Mouse (Mus musculus) neural tube, embryonic 13.5 days (tissue): Measurements from ENCODE around the gene Ccpg1. TPM values are rescaled to one million over a fixed set of nuclear protein-coding genes. Genes with fewer than 3 reads are reported as not detected.

Experiments
- ATAC-seq: fragments of 200-750 bp; cut with Nextera tagmentation; 2 replicates; pipeline ENCODE4 v1.8.0; 2017; ENCODE audit warnings: low read depth, mild to moderate bottlenecking, moderate TSS enrichment, moderate library complexity
- H3K27ac ChIP-seq: fragments of 300-500 bp; sonication (generic); replicated peaks from 2 replicates; pipeline ENCODE4 v1.5.1; 2015; ENCODE audit warnings: moderate library complexity, mild to moderate bottlenecking, inconsistent platforms
- H3K27me3 ChIP-seq: fragments of 300-500 bp; sonication (generic); 2 replicates; pipeline ENCODE4 v1.6.1; 2015; ENCODE audit warnings: mild to moderate bottlenecking, inconsistent platforms
- H3K36me3 ChIP-seq: fragments of 300-500 bp; sonication (generic); 2 replicates; pipeline ENCODE4 v1.6.1; 2015; ENCODE audit warnings: mild to moderate bottlenecking, inconsistent platforms
- H3K4me1 ChIP-seq: fragments of 300-500 bp; sonication (generic); replicated peaks from 2 replicates; pipeline ENCODE4 v1.6.1; 2015; ENCODE audit warnings: inconsistent platforms
- H3K4me2 ChIP-seq: fragments of 300-500 bp; sonication (generic); 2 replicates; pipeline ENCODE4 v1.6.1; 2015; ENCODE audit warnings: inconsistent platforms, mild to moderate bottlenecking, moderate library complexity
- H3K4me3 ChIP-seq: fragments of 300-500 bp; sonication (generic); 2 replicates; pipeline ENCODE4 v1.5.1; 2015; ENCODE audit warnings: mild to moderate bottlenecking, inconsistent platforms
- H3K9ac ChIP-seq: fragments of 300-500 bp; sonication (generic); 2 replicates; pipeline ENCODE4 v1.6.1; 2015; ENCODE audit warnings: moderate library complexity, mild to moderate bottlenecking, inconsistent platforms
- H3K9me3 ChIP-seq: fragments of 300-500 bp; sonication (generic); 2 replicates; pipeline ENCODE4 v1.6.1; 2016; ENCODE audit warnings: inconsistent platforms
- WGBS: fragments of 180-500 bp; shearing (Covaris S2); methylation state at CpG from one replicate; pipeline ENCODE4 v1.1.7; 2015; 5-methylcytosine and 5-hydroxymethylcytosine counted together
- microRNA-seq: library from miRNA; unstranded; fragments of <30 nt; microRNA quantifications from one replicate; pipeline ENCODE4, GENCODE M21; 2016
- polyA plus RNA-seq: library from polyadenylated mRNA; unstranded; fragments of >200 nt; fragmentation: Nextera tagmentation; extraction: Ambion mirVana; gene quantifications from 2 replicates; pipeline ENCODE4 v1.2.1, GENCODE M21; 2015

Gene Ccpg1
- polyA plus RNA-seq, 1 experiment from 2014 or later, result 45.9 TPM

- Histone ChIP-seq H3K27me3 (no peaks in the 10 kb centered on the region; the same call in 1 of the 2 replicates), H3K27ac (no peak overlapping the region), H3K4me3 (no peak overlapping the region), H3K9me3 (no peaks in the 10 kb centered on the region), H3K4me2 (no peak overlapping the region), H3K4me1 (no peaks in the 10 kb centered on the region; the same call in 1 of the 2 replicates), H3K36me3 (no peaks in the 10 kb centered on the region), H3K9ac (no peak overlapping the region)
- 71% methylated on average over 8 of the region's 8 CpGs for WGBS
- no peak for ATAC-seq
Measured at GRCm38 (mm10) chr9:73050606-73051005, 65.4 kb downstream of the Ccpg1 start.

- Histone ChIP-seq H3K9ac (no peak overlapping the region), H3K27me3 (no peaks in the 10 kb centered on the region), H3K4me2 (no peak overlapping the region), H3K4me3 (no peak overlapping the region), H3K36me3 (no peaks in the 10 kb centered on the region), H3K9me3 (no peaks in the 10 kb centered on the region), H3K4me1 (no peaks in the 10 kb centered on the region), H3K27ac (no peak overlapping the region)
- no peak for ATAC-seq
- 74% methylated on average over 10 of the region's 10 CpGs for WGBS
Measured at GRCm38 (mm10) chr9:73055441-73055911, 70.2 kb downstream of the Ccpg1 start.

- no peaks in the 10 kb centered on the region for H3K36me3 ChIP-seq
- no peak overlapping the region for H3K27ac ChIP-seq
- H3K4me1 ChIP-seq, result peaks cover 9% of the 10 kb centered on the region
- no peak overlapping the region for H3K4me3 ChIP-seq
- no peak for ATAC-seq
- H3K4me2 ChIP-seq, result no peak overlapping the region
- no peak overlapping the region for H3K9ac ChIP-seq
- no peaks in the 10 kb centered on the region for H3K27me3 ChIP-seq
- H3K9me3 ChIP-seq, result no peaks in the 10 kb centered on the region
- WGBS, result 94% methylated on average over 4 of the region's 4 CpGs
Measured at GRCm38 (mm10) chr9:73059224-73059623, 74.0 kb downstream of the Ccpg1 start.

- Histone ChIP-seq H3K27ac (no peak overlapping the region), H3K4me1 (peaks cover 31% of the 10 kb centered on the region), H3K4me2 (peak overlapping the region; percentile 36), H3K9ac (0 out of 2 replicates have a peak overlapping the region, but pooled peaks have one; percentile 3), H3K36me3 (no peaks in the 10 kb centered on the region), H3K27me3 (no peaks in the 10 kb centered on the region), H3K9me3 (no peaks in the 10 kb centered on the region), H3K4me3 (no peak overlapping the region)
- 26% methylated on average over 15 of the region's 15 CpGs for WGBS
- no peak for ATAC-seq
Measured at GRCm38 (mm10) chr9:73063621-73064290, 78.5 kb downstream of the Ccpg1 start.

Small RNA genes within 50 kb of the gene (microRNA-seq; reads per million reads assigned to microRNA genes)
- gene Gm27353, result not detected

Other genes starting within 250 kb of the Ccpg1 start
- 0.51 and 0.52 TPM in 2 replicates for gene Prtg, start 178.6 kb upstream of the Ccpg1 start, polyA plus RNA-seq
- 12.4 and 13.5 TPM in 2 replicates for gene Pygo1, start 59.8 kb upstream of the Ccpg1 start, polyA plus RNA-seq
- gene Dyx1c1, start 26.6 kb upstream of the Ccpg1 start, polyA plus RNA-seq, result 2.4 and 2.7 TPM in 2 replicates
- not detected in 2 replicates for gene Gm44503, start 26.6 kb upstream of the Ccpg1 start, polyA plus RNA-seq
- gene Ccpg1os, start within 50 bp of the Ccpg1 start, polyA plus RNA-seq, result 25.9 and 28.5 TPM in 2 replicates
- gene Pigb, start 54.9 kb downstream of the Ccpg1 start, polyA plus RNA-seq, result 11.3 and 13.3 TPM in 2 replicates
- gene Rab27a, start 59.4 kb downstream of the Ccpg1 start, polyA plus RNA-seq, result 1.0 and 1.9 TPM in 2 replicates
- not detected in 2 replicates for gene Khdc3, start 116.4 kb downstream of the Ccpg1 start, polyA plus RNA-seq
- not detected in 2 replicates for gene Gm20509, start 117.0 kb downstream of the Ccpg1 start, polyA plus RNA-seq
- 104 and 122 TPM in 2 replicates for gene Rsl24d1, start 128.0 kb downstream of the Ccpg1 start, polyA plus RNA-seq